Mouse (Mus musculus) C2C12 (cell line): ENCODE data around the gene Vmn1r151. TPM values are rescaled to one million over a fixed set of nuclear protein-coding genes. Genes with fewer than 3 reads are reported as not detected.
"Not testable (repeated sequence)": the region's sequence is repeated elsewhere in the genome, so short reads cannot be mapped to it uniquely, and the experiment has no call there.

ENCODE experiments used
- H3K27me3 ChIP-seq: one replicate; pipeline ENCODE4 v1.6.1; 2011; ENCODE audit not compliant: control insufficient read depth, insufficient read depth, insufficient read length
- H3K36me3 ChIP-seq: one replicate; pipeline ENCODE4 v1.6.1; 2011; ENCODE audit not compliant: control insufficient read depth, insufficient read depth
- H3K4me3 ChIP-seq: one replicate; pipeline ENCODE4 v1.5.1; 2011; ENCODE audit warnings: mild to moderate bottlenecking, control low read depth; ENCODE audit not compliant: poor library complexity, insufficient read depth, severe bottlenecking
- H3K79me2 ChIP-seq: one replicate; pipeline ENCODE4 v1.6.1; 2011; ENCODE audit not compliant: control insufficient read depth, insufficient read depth
- H3K79me3 ChIP-seq: one replicate; pipeline ENCODE4 v1.6.1; 2011; ENCODE audit warnings: low read depth, control low read depth
- H3ac ChIP-seq: one replicate; pipeline ENCODE3; 2011; ENCODE audit warnings: low read depth; ENCODE audit not compliant: control insufficient read depth, insufficient read length
- long read RNA-seq, 2 experiments: library from polyadenylated mRNA; unstranded; transcript quantifications; one replicate each; pipeline ENCODE4 v2.0.0; 2019 to 2020
- polyA plus RNA-seq: library from polyadenylated mRNA; unstranded; fragments of >200 nt; fragmentation: generic; extraction: Trizol; gene quantifications from one replicate; pipeline ENCODE4 v1.2.1, GENCODE M21; 2012; ENCODE audit warnings: missing spikeins

Vmn1r151 gene
- polyA plus RNA-seq, result not detected
- long read RNA-seq, experiment 1, result 0 reads
- long read RNA-seq, experiment 2, result 0 reads

GRCm38 (mm10) chr7:22499578-22499977, at the start of gene Vmn1r151:
Gene Vmn1r151 (minus strand): TSS chr7:22499678.
- not testable (repeated sequence) for H3K27me3 ChIP-seq, H3K79me2 ChIP-seq, H3K36me3 ChIP-seq, H3K4me3 ChIP-seq, H3ac ChIP-seq, H3K79me3 ChIP-seq

GRCm38 (mm10) chr7:22534787-22535186, 35.3 kb upstream of the Vmn1r151 start, which contains the start of gene Gm8677:
Gene Gm8677 (minus strand): TSS chr7:22534887.
- H3ac ChIP-seq, H3K79me3 ChIP-seq, H3K27me3 ChIP-seq, H3K79me2 ChIP-seq, H3K36me3 ChIP-seq, H3K4me3 ChIP-seq: not testable (repeated sequence)

GRCm38 (mm10) chr7:22522667-22523066, 23.2 kb upstream of the Vmn1r151 start, which contains the start of gene Vmn1r152:
Gene Vmn1r152 (plus strand): TSS chr7:22522967.
- not testable (repeated sequence) for H3K79me2 ChIP-seq, H3K79me3 ChIP-seq, H3K27me3 ChIP-seq, H3ac ChIP-seq, H3K36me3 ChIP-seq, H3K4me3 ChIP-seq

- not testable (repeated sequence) for H3K79me2 ChIP-seq, H3K79me3 ChIP-seq, H3K27me3 ChIP-seq, H3K4me3 ChIP-seq, H3ac ChIP-seq, H3K36me3 ChIP-seq
These were observed 35.5 kb downstream of the Vmn1r151 start, which contains the start of gene Gm10665 for GRCm38 (mm10) chr7:22463975-22464374. Gene Gm10665 (minus strand): TSS chr7:22464075.

Other genes with a start within 250 kb of the Vmn1r151 start
- gene Gm4187, start 170.0 kb downstream of the Vmn1r151 start, polyA plus RNA-seq, result not detected
- not detected for gene Gm8660, start 128.6 kb downstream of the Vmn1r151 start, polyA plus RNA-seq
- not detected for gene Vmn1r148, start 86.1 kb downstream of the Vmn1r151 start, polyA plus RNA-seq
- not detected for gene Vmn1r149, start 61.4 kb downstream of the Vmn1r151 start, polyA plus RNA-seq
- not detected for gene Gm10665, start 35.6 kb downstream of the Vmn1r151 start, polyA plus RNA-seq
- not detected for gene Vmn1r152, start 23.3 kb upstream of the Vmn1r151 start, polyA plus RNA-seq
- gene Gm8677, start 35.2 kb upstream of the Vmn1r151 start, polyA plus RNA-seq, result not detected
- gene Gm4201, start 65.7 kb upstream of the Vmn1r151 start, polyA plus RNA-seq, result not detected
- gene Gm4565, start 88.4 kb upstream of the Vmn1r151 start, polyA plus RNA-seq, result not detected
- gene Vmn1r155, start 158.3 kb upstream of the Vmn1r151 start, polyA plus RNA-seq, result not detected
- gene Gm8693, start 192.6 kb upstream of the Vmn1r151 start, polyA plus RNA-seq, result not detected
- not detected for gene Gm4567, start 220.0 kb upstream of the Vmn1r151 start, polyA plus RNA-seq